Mouse (Mus musculus) stomach, embryonic 16.5 days (tissue): ENCODE data around the gene Neurog2. TPM values are rescaled to one million over a fixed set of nuclear protein-coding genes. Genes with fewer than 3 reads are reported as not detected.

ENCODE experiments used
- ATAC-seq: fragments of 200-750 bp; cut with Nextera tagmentation; 2 replicates; pipeline ENCODE4 v1.8.0; 2017; ENCODE audit warnings: moderate number of reproducible peaks, moderate TSS enrichment; ENCODE audit not compliant: insufficient read depth, low FRiP score
- H3K27ac ChIP-seq: fragments of 300-500 bp; sonication (generic); 2 replicates; pipeline ENCODE4 v1.5.1; 2014; ENCODE audit warnings: low read length
- H3K27me3 ChIP-seq: fragments of 300-500 bp; sonication (generic); 2 replicates; pipeline ENCODE4 v1.6.1; 2014; ENCODE audit warnings: low read length, control low read depth, mixed read lengths; ENCODE audit not compliant: control insufficient read depth, insufficient read depth
- H3K36me3 ChIP-seq: fragments of 300-500 bp; sonication (generic); 2 replicates; pipeline ENCODE4 v1.6.1; 2014; ENCODE audit warnings: low read length; ENCODE audit not compliant: control insufficient read depth, insufficient read depth
- H3K4me1 ChIP-seq: fragments of 300-500 bp; sonication (generic); 2 replicates; pipeline ENCODE4 v1.6.1; 2014; ENCODE audit warnings: low read length, control low read depth, mixed read lengths; ENCODE audit not compliant: control insufficient read depth, insufficient read depth
- H3K4me2 ChIP-seq: fragments of 300-500 bp; sonication (generic); 2 replicates; pipeline ENCODE4 v1.6.1; 2014; ENCODE audit warnings: low read depth, low read length, mixed read lengths
- H3K4me3 ChIP-seq: fragments of 300-500 bp; sonication (generic); replicated peaks from 2 replicates; pipeline ENCODE4 v1.5.1; 2014; ENCODE audit warnings: mild to moderate bottlenecking, low read length
- H3K9ac ChIP-seq: fragments of 300-500 bp; sonication (generic); 2 replicates; pipeline ENCODE4 v1.6.1; 2014; ENCODE audit warnings: low read length
- H3K9me3 ChIP-seq: fragments of 300-500 bp; sonication (generic); replicated peaks from 2 replicates; pipeline ENCODE4 v1.6.1; 2016; ENCODE audit warnings: low read length, control low read depth; ENCODE audit not compliant: control insufficient read depth
- WGBS: fragments of 180-500 bp; shearing (Covaris S2); extraction: QIAGEN DNeasy Blood & Tissue Kit; methylation state at CpG from one replicate; pipeline ENCODE4 v1.1.7; 2014; 5-methylcytosine and 5-hydroxymethylcytosine counted together
- polyA plus RNA-seq: library from polyadenylated mRNA; unstranded; fragments of >200 nt; fragmentation: Nextera tagmentation; extraction: Ambion mirVana; gene quantifications from 2 replicates; pipeline ENCODE4 v1.2.1, GENCODE M21; 2015

Neurog2 gene
- polyA plus RNA-seq, 1 experiment from 2014 or later = 0.05 TPM

GRCm38 (mm10) chr3:127640762-127641700 is 8.1 kb downstream of the Neurog2 start:
- Histone ChIP-seq H3K4me1 (no peaks in the 10 kb centered on the region), H3K4me2 (no peak overlapping the region), H3K27me3 (peaks cover 76% of the 10 kb centered on the region), H3K9ac (no peak overlapping the region), H3K27ac (no peak overlapping the region), H3K9me3 (no peaks in the 10 kb centered on the region), H3K4me3 (no peak overlapping the region), H3K36me3 (no peaks in the 10 kb centered on the region)
- ATAC-seq = no peak
- 4% methylated on average over 37 of the region's 37 CpGs for WGBS

- Histone ChIP-seq H3K9me3 (no peaks in the 10 kb centered on the region), H3K27me3 (peaks cover 79% of the 10 kb centered on the region), H3K9ac (no peak overlapping the region), H3K4me1 (no peaks in the 10 kb centered on the region), H3K4me3 (no peak overlapping the region), H3K27ac (no peak overlapping the region), H3K36me3 (no peaks in the 10 kb centered on the region), H3K4me2 (no peak overlapping the region)
- no peak for ATAC-seq
- WGBS = 9% methylated on average over 5 of the region's 5 CpGs
These were observed 9.3 kb downstream of the Neurog2 start for GRCm38 (mm10) chr3:127642211-127642610.

DNA sequence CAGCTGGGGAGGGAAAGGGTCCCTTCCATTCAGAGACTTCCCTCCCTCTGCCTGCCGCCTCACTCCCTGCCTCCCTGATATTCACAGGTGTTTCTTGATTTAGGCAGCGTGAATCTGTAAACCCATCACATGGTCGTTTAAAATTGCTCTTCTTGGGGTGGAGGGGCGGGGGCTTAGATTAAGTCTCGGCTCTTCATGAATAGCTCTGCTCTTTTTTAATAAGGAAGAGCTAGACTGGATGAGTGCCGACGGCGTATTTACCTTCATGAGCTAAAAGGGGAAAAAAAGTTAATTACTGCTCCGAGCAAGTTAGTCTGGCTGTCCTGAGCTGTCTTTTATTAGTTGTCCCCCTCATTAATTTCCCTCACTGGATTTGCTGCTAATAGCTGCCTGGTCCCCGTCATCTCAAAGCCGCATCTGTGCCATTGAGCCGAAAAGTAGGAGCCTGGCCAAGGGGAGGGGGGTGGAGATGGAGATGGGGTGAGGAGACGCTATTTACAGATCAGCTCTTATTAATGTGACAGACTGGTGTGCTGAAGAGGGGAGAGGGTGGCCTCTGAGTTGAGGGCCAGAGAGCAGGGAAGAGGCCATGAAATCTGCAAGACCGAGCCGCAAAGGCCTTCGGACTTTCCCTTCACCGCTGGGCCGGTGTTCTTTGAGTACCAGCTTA is 13.4 kb downstream of the Neurog2 start:
- 49% methylated on average over 18 of the region's 18 CpGs for WGBS
- Histone ChIP-seq H3K9me3 (no peaks in the 10 kb centered on the region), H3K4me2 (no peak overlapping the region), H3K36me3 (no peaks in the 10 kb centered on the region), H3K27me3 (peaks cover 39% of the 10 kb centered on the region), H3K27ac (no peak overlapping the region), H3K4me3 (no peak overlapping the region), H3K9ac (no peak overlapping the region), H3K4me1 (no peaks in the 10 kb centered on the region)
- no peak for ATAC-seq

GRCm38 (mm10) chr3:127651742-127652653 is 19.1 kb downstream of the Neurog2 start:
- Histone ChIP-seq H3K27me3 (0 out of 2 replicates have a peak, but pooled peaks cover 2% of the 10 kb centered on the region), H3K4me3 (no peak overlapping the region), H3K27ac (no peak overlapping the region), H3K4me1 (no peaks in the 10 kb centered on the region), H3K36me3 (no peaks in the 10 kb centered on the region), H3K4me2 (no peak overlapping the region), H3K9ac (no peak overlapping the region), H3K9me3 (no peaks in the 10 kb centered on the region)
- no peak for ATAC-seq
- 59% methylated on average over 7 of the region's 7 CpGs for WGBS

- WGBS = 71% methylated on average over 7 of the region's 7 CpGs
- no peak for ATAC-seq
These were observed 27.8 kb downstream of the Neurog2 start for GRCm38 (mm10) chr3:127660712-127661111.

GRCm38 (mm10) chr3:127661646-127662531 is 29.0 kb downstream of the Neurog2 start:
- no peaks in the 10 kb centered on the region for H3K4me1 ChIP-seq
- no peaks in the 10 kb centered on the region for H3K9me3 ChIP-seq
- no peak overlapping the region for H3K9ac ChIP-seq
- H3K27ac ChIP-seq = no peak overlapping the region
- H3K27me3 ChIP-seq = no peaks in the 10 kb centered on the region
- no peaks in the 10 kb centered on the region for H3K36me3 ChIP-seq
- no peak overlapping the region for H3K4me3 ChIP-seq
- WGBS = 63% methylated on average over 22 of the region's 22 CpGs
- H3K4me2 ChIP-seq = no peak overlapping the region
- no peak for ATAC-seq

More at GRCm38 (mm10) chr3:127660712-127661111, 27.8 kb downstream of the Neurog2 start:
- H3K27me3 ChIP-seq = no peaks in the 10 kb centered on the region
- H3K9me3 ChIP-seq = no peaks in the 10 kb centered on the region
- H3K4me3 ChIP-seq = no peak overlapping the region
- no peak overlapping the region for H3K9ac ChIP-seq
- H3K27ac ChIP-seq = no peak overlapping the region
- no peaks in the 10 kb centered on the region for H3K4me1 ChIP-seq
- no peaks in the 10 kb centered on the region for H3K36me3 ChIP-seq
- no peak overlapping the region for H3K4me2 ChIP-seq

DNA sequence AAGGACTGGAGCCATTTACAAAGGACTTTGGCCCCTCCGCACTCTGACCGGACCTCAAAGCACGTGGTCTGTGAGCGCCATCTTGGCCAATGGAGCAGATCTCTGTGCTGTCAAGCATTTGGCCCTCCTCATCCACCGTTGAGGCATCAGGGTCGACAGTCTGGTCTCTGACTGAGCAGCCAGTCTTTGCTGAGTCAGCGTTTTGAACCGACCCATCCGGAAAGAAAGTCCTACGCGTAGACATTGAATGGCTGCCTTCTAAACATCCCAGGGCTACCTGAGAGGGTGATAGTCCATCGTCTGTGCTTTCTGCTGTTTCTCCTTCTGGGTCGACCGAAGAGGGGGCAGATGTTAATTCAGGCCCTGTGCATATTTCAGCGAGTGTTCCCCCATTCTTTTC is 46.8 kb downstream of the Neurog2 start:
- Histone ChIP-seq H3K9me3 (no peaks in the 10 kb centered on the region), H3K27ac (no peak overlapping the region), H3K4me2 (no peak overlapping the region), H3K9ac (no peak overlapping the region), H3K4me1 (no peaks in the 10 kb centered on the region), H3K36me3 (no peaks in the 10 kb centered on the region), H3K4me3 (no peak overlapping the region), H3K27me3 (no peaks in the 10 kb centered on the region)
- no peak for ATAC-seq
- WGBS = 89% methylated on average over 15 of the region's 15 CpGs
